Mouse (Mus musculus): ENCODE measurements around the gene Bbs2. TPM values are rescaled to one million over a fixed set of nuclear protein-coding genes. Genes with fewer than 3 reads are reported as not detected.
"Not testable (repeated sequence)": the region's sequence is repeated elsewhere in the genome, so short reads cannot be mapped to it uniquely, and the experiment has no call there.

Bbs2 gene
- polyA plus RNA-seq, 1 experiment, result not detected

- not testable (repeated sequence) for H3K27ac ChIP-seq (ENCODE audit: insufficient read depth, low read depth, low read length); H3K4me1 ChIP-seq (ENCODE audit: control insufficient read depth, insufficient read depth, low read length)
- peak overlapping the region; percentile 47 for H3K4me3 ChIP-seq (ENCODE audit: insufficient read depth, low read depth, low read length)
- TF ChIP-seq POLR2A (IDR thresholded peaks at IDR 0.05; ENCODE audit: insufficient read depth, low read depth, low read length), result peak; percentile 11; the same call in 1 of the 2 replicates
- under 1% methylated on average over 28 of the region's 32 CpGs for WGBS
Observed at GRCm38 (mm10) chr8:94036541-94036940, 62.2 kb downstream of the Bbs2 start.

- TF ChIP-seq POLR2A (IDR thresholded peaks at IDR 0.05; ENCODE audit: insufficient read depth, low read depth, low read length) (no peak), CTCF (IDR thresholded peaks at IDR 0.05; ENCODE audit: insufficient read depth, low read depth, low read length) (no peak)
- no peak overlapping the region for H3K27ac ChIP-seq (ENCODE audit: insufficient read depth, low read depth, low read length)
Observed at GRCm38 (mm10) chr8:94035200-94035599, 63.5 kb downstream of the Bbs2 start.

GRCm38 (mm10) chr8:94033601-94034000, 65.1 kb downstream of the Bbs2 start:
- TF ChIP-seq CTCF (IDR thresholded peaks at IDR 0.05; ENCODE audit: insufficient read depth, low read depth, low read length) (no peak), POLR2A (IDR thresholded peaks at IDR 0.05; ENCODE audit: insufficient read depth, low read depth, low read length) (no peak)
- H3K4me1 ChIP-seq (ENCODE audit: control insufficient read depth, insufficient read depth, low read length), result peaks cover 3% of the 10 kb centered on the region
- WGBS, result 20% methylated on average over 3 of the region's 3 CpGs
- H3K4me3 ChIP-seq (ENCODE audit: insufficient read depth, low read depth, low read length), result no peak overlapping the region
- no peak overlapping the region for H3K27ac ChIP-seq (ENCODE audit: insufficient read depth, low read depth, low read length)

More at GRCm38 (mm10) chr8:94035200-94035599, 63.5 kb downstream of the Bbs2 start:
- Histone ChIP-seq H3K4me1 (ENCODE audit: control insufficient read depth, insufficient read depth, low read length) (peaks cover 3% of the 10 kb centered on the region), H3K4me3 (ENCODE audit: insufficient read depth, low read depth, low read length) (no peak overlapping the region)
- 43% methylated on average over 5 of the region's 5 CpGs for WGBS

GRCm38 (mm10) chr8:94029701-94030100, 69.0 kb downstream of the Bbs2 start:
- WGBS, result 89% methylated on average over 9 of the region's 9 CpGs

GRCm38 (mm10) chr8:94023916-94024315, 74.8 kb downstream of the Bbs2 start:
- Histone ChIP-seq H3K4me3 (ENCODE audit: insufficient read depth, low read depth, low read length) (no peak overlapping the region), H3K27ac (ENCODE audit: insufficient read depth, low read depth, low read length) (no peak overlapping the region), H3K4me1 (ENCODE audit: control insufficient read depth, insufficient read depth, low read length) (no peaks in the 10 kb centered on the region)
- WGBS, result 95% methylated on average over 6 of the region's 6 CpGs
- TF ChIP-seq CTCF (IDR thresholded peaks at IDR 0.05; ENCODE audit: insufficient read depth, low read depth, low read length) (no peak), POLR2A (IDR thresholded peaks at IDR 0.05; ENCODE audit: insufficient read depth, low read depth, low read length) (no peak)

More at GRCm38 (mm10) chr8:94029701-94030100, 69.0 kb downstream of the Bbs2 start:
- TF ChIP-seq CTCF (IDR thresholded peaks at IDR 0.05; ENCODE audit: insufficient read depth, low read depth, low read length), result no peak
- TF ChIP-seq POLR2A (IDR thresholded peaks at IDR 0.05; ENCODE audit: insufficient read depth, low read depth, low read length), result no peak
- no peak overlapping the region for H3K27ac ChIP-seq (ENCODE audit: insufficient read depth, low read depth, low read length)
- peaks cover 3% of the 10 kb centered on the region for H3K4me1 ChIP-seq (ENCODE audit: control insufficient read depth, insufficient read depth, low read length)
- H3K4me3 ChIP-seq (ENCODE audit: insufficient read depth, low read depth, low read length), result no peak overlapping the region

Other genes starting within 250 kb of the Bbs2 start
- gene Amfr, start 86.1 kb downstream of the Bbs2 start, polyA plus RNA-seq (2012; ENCODE audit: insufficient read depth, insufficient read length, low replicate concordance, missing spikeins), result not detected in 2 replicates
- not detected in 2 replicates for gene Nudt21, start 61.9 kb downstream of the Bbs2 start, polyA plus RNA-seq (2012; ENCODE audit: insufficient read depth, insufficient read length, low replicate concordance, missing spikeins)
- gene Ogfod1, start 61.7 kb downstream of the Bbs2 start, polyA plus RNA-seq (2012; ENCODE audit: insufficient read depth, insufficient read length, low replicate concordance, missing spikeins), result not detected in 2 replicates
- gene Mt4, start 38.3 kb upstream of the Bbs2 start, polyA plus RNA-seq (2012; ENCODE audit: insufficient read depth, insufficient read length, low replicate concordance, missing spikeins), result not detected in 2 replicates
- gene Mt3, start 53.7 kb upstream of the Bbs2 start, polyA plus RNA-seq (2012; ENCODE audit: insufficient read depth, insufficient read length, low replicate concordance, missing spikeins), result not detected in 2 replicates
- gene Mt2, start 73.7 kb upstream of the Bbs2 start, polyA plus RNA-seq (2012; ENCODE audit: insufficient read depth, insufficient read length, low replicate concordance, missing spikeins), result not detected in 2 replicates
- 885 TPM in 1 of 2 replicates, not detected in the other for gene Mt1, start 80.2 kb upstream of the Bbs2 start, polyA plus RNA-seq (2012; ENCODE audit: insufficient read depth, insufficient read length, low replicate concordance, missing spikeins)
- gene Nup93, start 115.6 kb upstream of the Bbs2 start, polyA plus RNA-seq (2012; ENCODE audit: insufficient read depth, insufficient read length, low replicate concordance, missing spikeins), result not detected in 2 replicates
- not detected in 2 replicates for gene Slc12a3, start 230.3 kb upstream of the Bbs2 start, polyA plus RNA-seq (2012; ENCODE audit: insufficient read depth, insufficient read length, low replicate concordance, missing spikeins)

All from olfactory bulb, adult 2 months (tissue).